Mouse (Mus musculus): ENCODE results near the gene Spdye4c. TPM values are rescaled to one million over a fixed set of nuclear protein-coding genes. Genes with fewer than 3 reads are reported as not detected.

Gene Spdye4c
- not detected in 2 replicates for polyA plus RNA-seq (2015; fragmentation: Nextera tagmentation; extraction: Ambion mirVana)

DNA sequence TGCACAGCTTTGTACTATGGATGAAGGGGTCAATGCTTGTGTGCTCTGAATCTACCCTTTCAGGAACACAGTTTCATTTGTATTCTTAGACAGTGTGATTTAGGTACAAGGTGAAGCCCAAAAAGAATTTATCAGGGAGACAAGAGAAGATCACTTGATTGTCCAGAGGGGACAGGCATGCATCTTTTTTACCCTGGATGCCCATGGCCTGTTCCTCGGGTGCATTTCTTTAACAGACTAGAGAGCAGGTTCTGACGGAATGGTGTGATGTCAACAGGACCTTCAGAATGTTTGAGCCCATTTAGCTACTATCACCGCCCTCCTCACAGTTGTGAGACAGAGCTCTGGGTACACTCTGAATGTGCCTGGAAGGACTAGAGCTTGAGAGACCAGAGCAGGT is at the start of gene Spdye4c:
Gene Spdye4c (plus strand): TSS at position 301 of the 400 bp plus-strand sequence.
- Histone ChIP-seq H3K9me3 (replicated peaks) (no peaks in the 10 kb centered on the region), H3K4me1 (no peaks in the 10 kb centered on the region), H3K27me3 (replicated peaks) (no peaks in the 10 kb centered on the region), H3K4me3 (replicated peaks) (no peak within 1 kb of the TSS), H3K4me2 (no peak within 1 kb of the TSS), H3K27ac (replicated peaks) (no peak within 1 kb of the TSS), H3K36me3 (no peaks in the 10 kb centered on the region), H3K9ac (replicated peaks) (no peak within 1 kb of the TSS)
- WGBS: 92% methylated on average over 3 of the region's 3 CpGs
- no peak for ATAC-seq (ENCODE audit: low FRiP score)

DNA sequence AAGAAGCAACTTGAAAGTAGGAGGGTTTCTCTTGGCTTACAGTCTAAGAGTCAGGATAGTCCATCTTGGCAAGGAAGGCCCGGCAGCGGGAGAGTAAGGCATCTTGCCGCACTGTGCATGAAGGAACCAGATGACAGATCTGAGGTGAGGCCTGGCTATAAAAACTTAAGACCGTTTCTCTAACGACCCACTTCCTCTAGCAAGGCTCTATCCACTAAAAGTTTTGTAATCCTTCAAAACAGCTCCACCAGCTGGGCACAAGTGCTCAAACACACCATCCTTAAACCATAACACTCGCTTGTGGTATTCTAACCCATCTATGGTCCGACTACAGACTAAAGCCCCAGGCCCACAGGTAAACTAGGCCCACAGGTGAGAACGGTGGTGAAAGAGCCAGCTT is 47.5 kb upstream of the Spdye4c start:
- no peaks in the 10 kb centered on the region for H3K4me1 ChIP-seq
- no peak overlapping the region for H3K27ac ChIP-seq (replicated peaks)
- ATAC-seq (ENCODE audit: low FRiP score): no peak
- no peak overlapping the region for H3K9ac ChIP-seq (replicated peaks)
- H3K36me3 ChIP-seq: no peaks in the 10 kb centered on the region
- no peaks in the 10 kb centered on the region for H3K9me3 ChIP-seq (replicated peaks)
- H3K4me2 ChIP-seq: no peak overlapping the region
- WGBS: 83% methylated on average over 8 of the region's 8 CpGs
- H3K27me3 ChIP-seq (replicated peaks): no peaks in the 10 kb centered on the region
- no peak overlapping the region for H3K4me3 ChIP-seq (replicated peaks)

DNA sequence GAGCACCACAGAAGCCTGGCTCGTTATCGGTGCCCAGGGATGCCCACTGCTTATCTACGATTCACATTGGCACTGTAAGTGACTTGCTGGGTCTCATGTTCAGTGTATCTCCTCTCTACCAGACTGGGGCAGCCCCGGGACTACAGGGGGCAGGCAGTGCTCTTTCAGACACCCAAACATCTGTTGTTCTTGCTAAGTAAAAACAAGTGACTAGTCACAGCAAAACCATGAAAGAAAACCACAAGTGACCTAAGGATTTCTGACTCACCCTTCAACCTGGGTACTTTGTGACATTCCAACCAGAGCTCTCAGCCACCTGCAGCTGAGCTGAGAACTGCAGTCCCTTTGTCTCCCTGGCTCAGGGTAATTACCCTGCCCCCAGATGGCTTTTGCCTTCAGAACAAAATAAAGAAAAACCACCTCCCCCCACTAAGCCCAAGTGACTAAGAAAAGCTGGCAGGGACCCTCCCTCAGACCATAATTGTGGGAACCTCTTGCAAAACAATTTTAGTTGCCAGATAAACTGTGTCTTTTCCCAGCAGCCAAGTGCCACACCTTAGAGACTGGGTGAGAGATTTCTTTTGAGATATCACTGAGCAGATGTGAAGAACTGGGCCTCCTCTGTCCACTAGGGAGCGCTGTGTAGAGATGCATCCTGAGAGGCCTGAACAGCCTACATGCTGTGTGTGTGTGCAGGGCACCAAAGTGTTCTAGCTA is 46.4 kb upstream of the Spdye4c start:
- 38% methylated on average over 5 of the region's 5 CpGs for WGBS
- Histone ChIP-seq H3K9ac (replicated peaks) (no peak overlapping the region), H3K4me2 (no peak overlapping the region), H3K4me3 (replicated peaks) (no peak overlapping the region), H3K4me1 (peaks cover 3% of the 10 kb centered on the region), H3K27ac (replicated peaks) (no peak overlapping the region), H3K27me3 (replicated peaks) (no peaks in the 10 kb centered on the region), H3K9me3 (replicated peaks) (no peaks in the 10 kb centered on the region), H3K36me3 (no peaks in the 10 kb centered on the region)
- no peak for ATAC-seq (ENCODE audit: low FRiP score)

DNA sequence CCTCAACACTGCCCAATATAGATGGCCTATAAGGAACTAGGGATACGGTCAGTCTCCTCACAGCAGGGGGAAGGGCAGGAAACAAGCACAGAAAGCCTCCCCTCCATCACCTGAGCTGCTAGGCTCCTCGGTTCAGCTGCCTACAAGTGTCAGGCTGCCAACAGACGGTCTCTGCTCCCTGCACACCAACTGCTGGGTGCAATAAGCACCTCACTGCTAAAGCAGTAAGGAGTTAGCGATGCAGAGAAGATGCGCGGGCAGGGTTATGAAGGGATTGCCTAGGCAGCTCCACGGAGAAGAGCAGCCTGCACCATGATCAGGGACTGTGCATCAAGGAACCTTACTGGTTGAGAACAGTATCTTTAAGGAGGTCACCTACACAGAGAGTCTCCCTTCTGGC is 45.6 kb upstream of the Spdye4c start:
- 51% methylated on average over 7 of the region's 7 CpGs for WGBS

DNA sequence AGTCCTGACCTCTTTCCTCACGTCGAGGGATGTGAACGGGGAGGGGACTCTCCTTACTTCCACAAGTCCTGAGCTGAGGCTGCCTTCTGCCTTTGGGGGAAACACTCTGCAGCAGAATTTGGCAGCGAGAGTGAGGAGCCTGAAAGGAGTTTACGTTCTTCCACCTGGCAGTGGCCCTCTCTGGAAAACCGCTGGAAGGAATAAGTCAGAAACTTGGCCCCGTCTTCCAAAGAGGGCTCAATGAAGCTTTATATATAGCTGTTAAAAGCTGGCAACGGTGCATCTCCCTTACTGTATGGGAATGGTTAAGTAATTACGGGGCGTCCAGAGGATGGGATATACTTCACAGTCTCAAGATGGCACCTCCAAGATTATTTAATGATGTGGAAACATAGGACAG is 43.9 kb upstream of the Spdye4c start:
- Histone ChIP-seq H3K4me2 (no peak overlapping the region), H3K9me3 (replicated peaks) (no peaks in the 10 kb centered on the region), H3K4me1 (peaks cover 11% of the 10 kb centered on the region), H3K27me3 (replicated peaks) (no peaks in the 10 kb centered on the region), H3K4me3 (replicated peaks) (no peak overlapping the region), H3K27ac (replicated peaks) (no peak overlapping the region), H3K36me3 (no peaks in the 10 kb centered on the region), H3K9ac (replicated peaks) (no peak overlapping the region)
- WGBS: 79% methylated on average over 10 of the region's 10 CpGs
- ATAC-seq (ENCODE audit: low FRiP score): no peak

More for the DNA sequence above, 45.6 kb upstream of the Spdye4c start:
- no peak overlapping the region for H3K27ac ChIP-seq (replicated peaks)
- no peaks in the 10 kb centered on the region for H3K27me3 ChIP-seq (replicated peaks)
- H3K9me3 ChIP-seq (replicated peaks): no peaks in the 10 kb centered on the region
- H3K4me1 ChIP-seq: peaks cover 10% of the 10 kb centered on the region
- H3K4me3 ChIP-seq (replicated peaks): no peak overlapping the region
- H3K9ac ChIP-seq (replicated peaks): no peak overlapping the region
- ATAC-seq (ENCODE audit: low FRiP score): no peak
- H3K36me3 ChIP-seq: no peaks in the 10 kb centered on the region
- H3K4me2 ChIP-seq: no peak overlapping the region

DNA sequence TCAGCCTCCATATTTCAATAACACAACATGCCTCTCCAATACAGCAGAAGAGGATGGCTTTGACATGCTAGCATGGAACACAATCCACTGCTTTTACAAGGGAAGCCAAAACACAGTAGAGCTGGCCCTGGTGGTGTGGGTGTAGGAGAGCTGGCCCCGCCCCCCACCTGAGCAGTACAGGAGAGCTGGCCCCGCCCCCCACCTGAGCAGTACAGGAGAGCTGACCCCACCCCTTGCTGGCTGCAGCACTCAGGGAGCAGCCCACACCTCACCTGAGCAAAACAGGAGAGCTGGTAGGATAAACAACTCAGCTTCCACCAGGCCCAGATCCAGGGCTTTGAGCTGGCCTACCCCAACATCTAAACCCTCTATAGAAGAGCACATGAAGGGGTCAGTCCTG is 42.7 kb upstream of the Spdye4c start:
- Histone ChIP-seq H3K4me2 (no peak overlapping the region), H3K36me3 (no peaks in the 10 kb centered on the region), H3K27ac (replicated peaks) (no peak overlapping the region), H3K27me3 (replicated peaks) (no peaks in the 10 kb centered on the region), H3K9me3 (replicated peaks) (no peaks in the 10 kb centered on the region), H3K4me1 (peaks cover 11% of the 10 kb centered on the region), H3K9ac (replicated peaks) (no peak overlapping the region), H3K4me3 (replicated peaks) (no peak overlapping the region)
- WGBS: 72% methylated on average over 2 of the region's 2 CpGs
- no peak for ATAC-seq (ENCODE audit: low FRiP score)

DNA sequence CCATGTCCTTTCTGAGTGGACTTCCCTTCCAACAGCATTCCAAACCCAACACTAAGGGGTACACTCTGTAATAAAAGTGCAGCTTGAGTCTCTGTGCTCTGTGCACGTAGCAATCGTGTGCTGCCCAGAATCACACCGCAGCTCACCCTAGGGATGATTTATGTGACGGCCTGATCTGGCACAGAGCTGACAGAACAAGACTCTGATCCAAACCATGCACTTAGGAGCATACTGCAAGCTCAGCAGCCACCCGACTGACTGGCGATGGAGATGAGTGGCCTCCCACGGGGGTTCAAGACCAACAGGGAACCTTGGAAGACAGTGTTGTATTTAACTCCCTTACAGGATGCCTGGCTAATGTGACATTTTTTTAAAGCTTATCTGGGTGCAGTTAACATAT is 41.4 kb upstream of the Spdye4c start:
- H3K4me1 ChIP-seq: peaks cover 11% of the 10 kb centered on the region
- no peaks in the 10 kb centered on the region for H3K9me3 ChIP-seq (replicated peaks)
- H3K27ac ChIP-seq (replicated peaks): no peak overlapping the region
- WGBS: 36% methylated on average over 7 of the region's 7 CpGs
- no peaks in the 10 kb centered on the region for H3K27me3 ChIP-seq (replicated peaks)
- no peaks in the 10 kb centered on the region for H3K36me3 ChIP-seq
- no peak for ATAC-seq (ENCODE audit: low FRiP score)
- no peak overlapping the region for H3K9ac ChIP-seq (replicated peaks)
- no peak overlapping the region; the same call in 1 of the 2 replicates for H3K4me2 ChIP-seq
- H3K4me3 ChIP-seq (replicated peaks): no peak overlapping the region

DNA sequence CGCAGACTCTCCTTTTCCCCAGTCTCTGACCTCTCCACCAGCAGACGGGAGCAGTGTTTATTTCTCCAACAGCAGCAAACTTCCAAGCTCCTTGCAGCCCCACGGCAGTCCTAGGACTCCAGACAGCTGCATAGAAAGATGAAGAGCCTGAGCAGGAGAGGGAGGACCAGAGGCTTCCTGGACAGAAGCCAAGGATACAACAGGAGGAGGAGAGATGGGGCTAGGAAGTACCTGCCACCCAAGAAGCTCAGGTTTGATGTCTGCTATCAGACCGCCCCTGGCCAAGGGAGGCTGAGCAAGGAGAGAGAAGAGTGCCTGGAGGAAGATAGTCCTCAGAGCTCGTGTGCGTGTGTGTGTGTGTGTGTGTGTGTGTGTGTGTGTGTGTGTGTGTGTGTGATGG is 41.0 kb upstream of the Spdye4c start:
- Histone ChIP-seq H3K4me3 (replicated peaks) (no peak overlapping the region), H3K36me3 (no peaks in the 10 kb centered on the region), H3K4me2 (no peak overlapping the region; the same call in 1 of the 2 replicates), H3K4me1 (peaks cover 11% of the 10 kb centered on the region), H3K9ac (replicated peaks) (no peak overlapping the region), H3K9me3 (replicated peaks) (no peaks in the 10 kb centered on the region), H3K27ac (replicated peaks) (no peak overlapping the region), H3K27me3 (replicated peaks) (no peaks in the 10 kb centered on the region)
- no peak for ATAC-seq (ENCODE audit: low FRiP score)
- 45% methylated on average over 6 of the region's 6 CpGs for WGBS

DNA sequence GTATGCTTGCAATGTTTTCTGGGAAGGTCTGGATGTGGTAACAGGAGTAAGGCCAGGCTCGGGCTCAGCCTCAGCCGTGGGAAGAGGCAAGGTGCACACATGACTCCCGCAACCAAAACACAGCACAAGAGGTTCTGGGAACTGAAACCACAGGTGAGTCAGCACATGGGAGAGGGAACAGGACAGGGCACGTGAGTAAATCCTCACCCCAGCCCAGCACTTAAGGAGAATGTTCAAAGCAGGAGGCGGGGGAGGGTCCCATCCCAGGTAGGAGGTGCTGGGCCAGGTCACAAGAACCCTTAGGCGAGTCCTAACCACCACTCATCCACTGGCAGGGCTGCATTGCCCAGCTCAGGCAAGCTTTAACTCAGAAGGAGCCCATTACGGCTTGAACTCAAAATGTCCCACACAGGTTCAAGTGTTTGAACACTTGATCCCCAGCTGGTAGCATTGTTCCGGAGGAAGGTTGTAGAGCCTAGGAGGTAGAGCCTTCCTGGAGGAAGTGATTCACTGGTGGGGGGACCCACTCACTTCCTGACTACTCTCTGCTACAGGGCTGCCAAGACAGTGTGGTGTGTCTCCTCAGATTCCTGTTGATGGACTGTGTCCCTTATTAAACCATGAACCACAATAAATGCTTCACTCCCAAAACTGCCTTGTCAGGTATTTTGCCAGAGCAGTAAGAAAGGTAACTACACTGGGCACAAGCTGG is 38.8 kb upstream of the Spdye4c start:
- Histone ChIP-seq H3K27me3 (replicated peaks) (no peaks in the 10 kb centered on the region), H3K4me1 (peaks cover 11% of the 10 kb centered on the region), H3K27ac (replicated peaks) (no peak overlapping the region), H3K36me3 (no peaks in the 10 kb centered on the region), H3K9me3 (replicated peaks) (no peaks in the 10 kb centered on the region), H3K9ac (replicated peaks) (no peak overlapping the region), H3K4me2 (no peak overlapping the region), H3K4me3 (replicated peaks) (no peak overlapping the region)
- WGBS: 83% methylated on average over 8 of the region's 8 CpGs
- ATAC-seq (ENCODE audit: low FRiP score): no peak

DNA sequence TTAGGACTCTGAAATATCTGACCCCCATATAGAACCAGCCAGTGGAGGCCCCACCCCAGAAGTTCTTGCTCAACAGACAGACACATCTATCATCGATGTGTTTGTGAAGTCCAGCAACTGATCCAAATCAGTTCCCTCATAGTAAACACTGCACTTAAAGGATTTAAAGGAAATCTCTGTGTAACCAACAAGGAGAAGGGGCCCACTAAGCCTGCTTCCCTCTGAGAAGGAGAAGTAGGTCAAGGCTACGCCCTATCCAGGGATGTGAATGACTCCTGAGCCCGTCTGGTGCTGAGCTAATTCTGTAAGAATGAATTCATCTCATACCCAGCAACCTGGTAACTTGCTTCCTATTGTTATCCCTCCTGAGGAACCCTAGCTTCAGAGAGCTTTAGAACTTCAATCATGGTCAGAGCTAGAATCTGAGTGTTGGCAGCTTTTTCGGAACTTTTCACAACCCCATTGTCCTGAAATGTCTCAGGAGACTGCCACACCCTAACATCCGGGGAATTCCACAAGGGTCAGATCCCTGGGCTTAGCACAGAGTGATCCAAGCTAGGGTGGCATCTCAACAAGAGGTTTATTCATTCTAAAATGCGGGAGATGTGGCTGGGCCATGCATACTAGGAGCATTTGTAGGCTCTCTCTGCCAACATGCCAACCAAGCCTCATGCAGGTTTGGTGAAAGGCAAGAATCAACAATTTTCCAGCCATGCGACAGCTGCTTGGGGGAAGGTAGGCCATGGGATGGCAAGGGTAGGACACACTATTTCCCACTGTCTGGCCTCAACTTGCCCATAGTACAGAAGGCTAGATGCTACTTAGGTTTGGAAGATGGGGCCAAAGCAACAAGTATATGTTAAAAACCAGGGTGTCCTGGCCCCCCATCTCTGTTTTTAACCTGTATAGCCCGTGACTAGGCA is 38.0 kb upstream of the Spdye4c start:
- Histone ChIP-seq H3K27me3 (replicated peaks) (no peaks in the 10 kb centered on the region), H3K9me3 (replicated peaks) (no peaks in the 10 kb centered on the region), H3K27ac (replicated peaks) (no peak overlapping the region), H3K4me3 (replicated peaks) (no peak overlapping the region), H3K36me3 (no peaks in the 10 kb centered on the region), H3K9ac (replicated peaks) (no peak overlapping the region), H3K4me1 (peaks cover 11% of the 10 kb centered on the region), H3K4me2 (no peak overlapping the region)
- ATAC-seq (ENCODE audit: low FRiP score): no peak
- 91% methylated on average over 8 of the region's 8 CpGs for WGBS

DNA sequence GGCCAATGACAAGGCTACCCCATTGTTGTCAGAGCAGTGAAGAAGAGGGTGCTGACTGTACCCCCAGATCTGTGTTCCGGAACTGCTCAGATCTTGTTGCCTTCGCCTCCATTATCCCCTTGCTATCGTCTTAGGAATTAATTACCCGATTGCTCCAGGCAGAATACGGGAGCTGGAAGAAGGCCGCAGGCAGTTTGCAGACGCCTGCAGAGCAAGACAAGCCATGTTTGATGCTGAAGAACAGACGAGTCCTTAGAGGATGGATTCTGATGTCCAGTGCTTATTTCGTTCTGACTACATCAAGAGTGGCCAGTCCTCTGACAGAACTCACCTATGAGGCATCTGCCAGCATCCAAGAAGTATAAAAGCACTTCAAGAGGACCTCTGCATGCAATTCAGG is 35.9 kb upstream of the Spdye4c start:
- Histone ChIP-seq H3K4me1 (peaks cover 3% of the 10 kb centered on the region), H3K9ac (replicated peaks) (no peak overlapping the region), H3K27ac (replicated peaks) (no peak overlapping the region), H3K4me3 (replicated peaks) (no peak overlapping the region), H3K9me3 (replicated peaks) (no peaks in the 10 kb centered on the region), H3K36me3 (no peaks in the 10 kb centered on the region), H3K4me2 (no peak overlapping the region), H3K27me3 (replicated peaks) (no peaks in the 10 kb centered on the region)
- no peak for ATAC-seq (ENCODE audit: low FRiP score)
- 71% methylated on average over 9 of the region's 9 CpGs for WGBS

Data from neural tube, embryonic 15.5 days (tissue).